Mouse (Mus musculus) brain, embryonic 14.5 days (tissue): ENCODE data around the gene Arl4a.

ENCODE experiments used
- CTCF ChIP-seq: fragments of 200-500 bp; IDR thresholded peaks from 2 replicates; pipeline ENCODE4 v1.5.1; 2012; ENCODE audit warnings: inconsistent platforms, mild to moderate bottlenecking, moderate library complexity, borderline replicate concordance; ENCODE audit not compliant: insufficient read depth, insufficient read length; ENCODE audit errors: extremely low read depth
- POLR2A ChIP-seq: fragments of 200-500 bp; IDR thresholded peaks from 2 replicates; pipeline ENCODE4 v1.6.1; 2012; ENCODE audit warnings: mild to moderate bottlenecking, inconsistent platforms, borderline replicate concordance; ENCODE audit not compliant: poor library complexity, insufficient read depth, insufficient read length, severe bottlenecking; ENCODE audit errors: extremely low read depth

- no peak for TF ChIP-seq POLR2A
- TF ChIP-seq CTCF, result no peak
These were observed 39.6 kb downstream of the Arl4a start for GRCm38 (mm10) chr12:39998070-39998852.
